Mouse (Mus musculus): ENCODE data around the gene Mob3c. TPM values are rescaled to one million over a fixed set of nuclear protein-coding genes. Genes with fewer than 3 reads are reported as not detected.
A peak's percentile ranks its signal among the peaks of the same experiment; 100 is the strongest.

Mob3c gene
- polyA plus RNA-seq, 1 experiment from 2014 or later = 11.8 TPM

DNA sequence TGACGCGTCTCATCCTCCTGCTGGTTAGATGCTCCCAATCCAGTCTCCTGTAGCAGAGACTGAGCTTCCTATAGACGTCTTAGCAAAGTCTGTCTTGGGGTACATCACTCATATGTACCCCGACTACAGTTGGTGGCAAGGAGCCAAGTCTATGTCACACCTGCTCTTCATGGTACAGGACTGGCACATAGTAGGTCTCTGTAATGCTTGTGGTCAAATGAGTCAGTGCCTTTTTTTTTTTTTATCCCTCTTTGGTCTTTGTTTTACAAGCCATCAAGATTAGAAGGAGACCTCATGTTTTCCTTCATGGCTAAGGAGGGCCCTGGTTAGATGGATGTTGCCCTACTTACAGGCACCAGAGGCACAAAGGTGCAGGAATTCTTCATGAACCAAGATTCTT, 12.9 kb downstream of the Mob3c start:
- 89% methylated on average over 4 of the region's 4 CpGs for WGBS
- no peak for ATAC-seq (ENCODE audit: insufficient read depth, low FRiP score)
- H3K4me2 ChIP-seq (ENCODE audit: low read depth, low read length) = no peak overlapping the region
- no peak overlapping the region for H3K4me3 ChIP-seq (replicated peaks; ENCODE audit: low read length)
- H3K36me3 ChIP-seq (ENCODE audit: control insufficient read depth, insufficient read depth, low read length) = no peaks in the 10 kb centered on the region
- peaks cover 8% of the 10 kb centered on the region for H3K4me1 ChIP-seq (ENCODE audit: control insufficient read depth, insufficient read depth, low read length)
- H3K27me3 ChIP-seq (ENCODE audit: control insufficient read depth, insufficient read depth, low read length) = no peaks in the 10 kb centered on the region
- no peak overlapping the region for H3K9ac ChIP-seq (ENCODE audit: low read length)
- no peak overlapping the region for H3K27ac ChIP-seq (ENCODE audit: low read length)
- H3K9me3 ChIP-seq (replicated peaks; ENCODE audit: control insufficient read depth, low read length) = no peaks in the 10 kb centered on the region

DNA sequence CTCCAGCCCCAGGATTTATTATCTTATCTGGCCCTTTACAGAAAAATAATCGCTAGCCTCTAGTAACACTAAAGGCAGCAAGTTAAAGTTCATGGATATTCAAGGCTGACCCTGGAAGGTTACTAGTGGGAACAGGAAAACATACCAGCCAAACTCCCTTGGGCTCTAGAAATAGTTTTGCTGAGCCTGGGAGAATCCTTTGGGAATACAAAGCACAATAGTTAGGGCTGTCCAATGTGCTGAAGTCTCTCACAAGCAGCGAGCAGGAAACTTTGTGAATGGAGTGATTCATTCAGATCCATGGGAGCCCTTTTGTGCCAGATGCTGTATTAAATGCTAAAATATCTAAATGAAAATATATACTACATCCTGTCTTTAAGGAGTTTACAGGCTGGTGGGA, 18.8 kb downstream of the Mob3c start:
- no peaks in the 10 kb centered on the region for H3K9me3 ChIP-seq (replicated peaks; ENCODE audit: control insufficient read depth, low read length)
- no peak overlapping the region for H3K27ac ChIP-seq (ENCODE audit: low read length)
- 64% methylated on average over 2 of the region's 2 CpGs for WGBS
- no peaks in the 10 kb centered on the region for H3K27me3 ChIP-seq (ENCODE audit: control insufficient read depth, insufficient read depth, low read length)
- H3K36me3 ChIP-seq (ENCODE audit: control insufficient read depth, insufficient read depth, low read length) = no peaks in the 10 kb centered on the region; the same call in 1 of the 2 replicates
- ATAC-seq (ENCODE audit: insufficient read depth, low FRiP score) = no peak
- no peak overlapping the region for H3K9ac ChIP-seq (ENCODE audit: low read length)
- no peak overlapping the region for H3K4me3 ChIP-seq (replicated peaks; ENCODE audit: low read length)
- peaks cover 19% of the 10 kb centered on the region for H3K4me1 ChIP-seq (ENCODE audit: control insufficient read depth, insufficient read depth, low read length)
- no peak overlapping the region for H3K4me2 ChIP-seq (ENCODE audit: low read depth, low read length)

DNA sequence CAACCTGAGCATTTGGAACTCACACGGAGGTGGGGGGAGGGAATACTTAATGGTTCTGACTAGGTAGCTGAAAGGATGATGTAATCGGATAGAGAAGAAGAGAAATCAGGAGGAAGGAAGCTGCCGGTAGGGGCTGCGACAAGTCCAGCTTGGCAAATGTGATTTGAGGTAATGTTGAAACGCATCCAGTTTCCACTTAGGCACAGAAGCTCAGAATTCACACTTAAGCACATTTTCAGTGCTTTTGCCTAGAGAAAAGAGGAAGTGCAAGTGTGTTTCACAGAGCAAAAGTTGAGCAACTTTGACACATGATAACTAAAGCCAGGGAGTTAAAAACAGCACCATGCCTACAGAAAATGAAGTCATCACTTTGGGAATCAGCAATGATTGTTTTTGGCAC, 19.5 kb downstream of the Mob3c start:
- H3K27me3 ChIP-seq (ENCODE audit: control insufficient read depth, insufficient read depth, low read length) = no peaks in the 10 kb centered on the region
- H3K9ac ChIP-seq (ENCODE audit: low read length) = no peak overlapping the region
- no peak overlapping the region for H3K4me2 ChIP-seq (ENCODE audit: low read depth, low read length)
- no peak for ATAC-seq (ENCODE audit: insufficient read depth, low FRiP score)
- peak overlapping the region; percentile 49; the same call in 1 of the 2 replicates for H3K27ac ChIP-seq (ENCODE audit: low read length)
- WGBS = 38% methylated on average over 5 of the region's 5 CpGs
- no peaks in the 10 kb centered on the region; the same call in 1 of the 2 replicates for H3K36me3 ChIP-seq (ENCODE audit: control insufficient read depth, insufficient read depth, low read length)
- H3K9me3 ChIP-seq (replicated peaks; ENCODE audit: control insufficient read depth, low read length) = no peaks in the 10 kb centered on the region
- H3K4me3 ChIP-seq (replicated peaks; ENCODE audit: low read length) = no peak overlapping the region
- peaks cover 19% of the 10 kb centered on the region for H3K4me1 ChIP-seq (ENCODE audit: control insufficient read depth, insufficient read depth, low read length)

GRCm38 (mm10) chr4:115848083-115848482, 20.2 kb downstream of the Mob3c start:
- H3K4me3 ChIP-seq (replicated peaks; ENCODE audit: low read length) = no peak overlapping the region
- no peaks in the 10 kb centered on the region for H3K9me3 ChIP-seq (replicated peaks; ENCODE audit: control insufficient read depth, low read length)
- H3K36me3 ChIP-seq (ENCODE audit: control insufficient read depth, insufficient read depth, low read length) = no peaks in the 10 kb centered on the region; the same call in 1 of the 2 replicates
- H3K27ac ChIP-seq (ENCODE audit: low read length) = peak overlapping the region; percentile 49; the same call in 1 of the 2 replicates
- ATAC-seq (ENCODE audit: insufficient read depth, low FRiP score) = no peak
- H3K4me2 ChIP-seq (ENCODE audit: low read depth, low read length) = no peak overlapping the region
- H3K4me1 ChIP-seq (ENCODE audit: control insufficient read depth, insufficient read depth, low read length) = peaks cover 19% of the 10 kb centered on the region
- 96% methylated on average over 1 of the region's 1 CpGs for WGBS
- H3K9ac ChIP-seq (ENCODE audit: low read length) = no peak overlapping the region
- no peaks in the 10 kb centered on the region for H3K27me3 ChIP-seq (ENCODE audit: control insufficient read depth, insufficient read depth, low read length)

DNA sequence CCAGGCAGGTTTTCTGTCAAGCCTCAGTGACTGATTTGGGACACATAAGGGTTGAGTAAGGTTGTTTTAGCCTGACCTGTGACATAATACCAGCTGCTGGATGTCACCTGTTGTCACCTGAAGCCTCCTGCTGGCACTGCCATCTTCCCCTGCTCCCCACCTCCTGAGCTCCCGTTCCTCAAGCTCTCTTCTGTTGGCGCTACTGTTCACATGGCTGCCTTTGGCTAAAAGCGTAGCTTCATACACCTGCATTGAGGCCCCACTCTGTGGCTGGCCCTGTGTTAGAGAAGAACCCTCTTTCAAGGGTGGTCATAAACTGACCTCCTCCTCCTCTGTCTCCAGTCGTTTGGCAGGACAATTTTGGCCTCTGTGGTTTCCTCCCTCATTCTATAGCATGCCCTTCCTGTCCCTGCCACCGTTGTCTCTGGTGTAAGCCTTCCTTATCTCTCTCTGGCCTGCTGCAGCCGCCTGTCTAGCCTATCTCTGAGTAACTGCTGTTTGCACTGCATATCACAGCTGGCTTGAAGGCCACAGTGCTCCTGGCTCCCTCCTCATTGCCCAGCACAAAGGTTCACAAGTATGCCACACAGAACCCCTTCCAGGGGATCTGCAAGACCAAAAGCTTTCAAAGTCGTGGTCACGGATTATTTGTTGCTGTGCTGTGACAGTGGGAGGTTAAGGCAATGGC, 21.2 kb downstream of the Mob3c start:
- Histone ChIP-seq H3K4me2 (ENCODE audit: low read depth, low read length) (no peak overlapping the region), H3K9ac (ENCODE audit: low read length) (no peak overlapping the region), H3K27ac (ENCODE audit: low read length) (peak overlapping the region; percentile 39; the same call in 1 of the 2 replicates), H3K27me3 (ENCODE audit: control insufficient read depth, insufficient read depth, low read length) (no peaks in the 10 kb centered on the region), H3K4me3 (replicated peaks; ENCODE audit: low read length) (no peak overlapping the region), H3K4me1 (ENCODE audit: control insufficient read depth, insufficient read depth, low read length) (peaks cover 19% of the 10 kb centered on the region), H3K9me3 (replicated peaks; ENCODE audit: control insufficient read depth, low read length) (no peaks in the 10 kb centered on the region), H3K36me3 (ENCODE audit: control insufficient read depth, insufficient read depth, low read length) (no peaks in the 10 kb centered on the region; the same call in 1 of the 2 replicates)
- WGBS = 42% methylated on average over 8 of the region's 8 CpGs
- peak; percentile 86 for ATAC-seq (ENCODE audit: insufficient read depth, low FRiP score)

DNA sequence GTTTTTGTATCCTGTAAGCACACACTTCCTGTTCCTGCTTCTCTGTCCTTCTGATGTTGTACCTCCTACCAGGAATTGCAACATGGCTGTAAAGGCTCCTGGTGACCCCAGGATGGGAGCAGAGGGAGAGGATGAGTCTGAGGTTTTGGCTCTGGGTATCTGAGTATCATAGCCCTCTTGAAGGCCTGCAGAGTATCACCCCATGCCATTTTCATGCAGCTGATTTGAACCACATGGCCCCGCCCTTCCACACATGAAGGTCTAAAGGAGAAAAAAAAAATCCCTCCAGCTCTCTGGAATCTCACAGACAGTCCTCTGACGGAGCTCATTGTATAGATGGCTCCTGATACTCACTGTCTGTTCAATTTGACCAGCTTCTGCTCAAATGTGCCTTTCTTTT, 22.2 kb downstream of the Mob3c start:
- H3K9me3 ChIP-seq (replicated peaks; ENCODE audit: control insufficient read depth, low read length) = no peaks in the 10 kb centered on the region
- no peak overlapping the region for H3K9ac ChIP-seq (ENCODE audit: low read length)
- no peak overlapping the region for H3K4me2 ChIP-seq (ENCODE audit: low read depth, low read length)
- H3K4me1 ChIP-seq (ENCODE audit: control insufficient read depth, insufficient read depth, low read length) = peaks cover 19% of the 10 kb centered on the region
- 66% methylated on average over 2 of the region's 2 CpGs for WGBS
- H3K4me3 ChIP-seq (replicated peaks; ENCODE audit: low read length) = no peak overlapping the region
- H3K27ac ChIP-seq (ENCODE audit: low read length) = peak overlapping the region; percentile 39
- no peak for ATAC-seq (ENCODE audit: insufficient read depth, low FRiP score)
- no peaks in the 10 kb centered on the region for H3K27me3 ChIP-seq (ENCODE audit: control insufficient read depth, insufficient read depth, low read length)
- no peaks in the 10 kb centered on the region; the same call in 1 of the 2 replicates for H3K36me3 ChIP-seq (ENCODE audit: control insufficient read depth, insufficient read depth, low read length)

DNA sequence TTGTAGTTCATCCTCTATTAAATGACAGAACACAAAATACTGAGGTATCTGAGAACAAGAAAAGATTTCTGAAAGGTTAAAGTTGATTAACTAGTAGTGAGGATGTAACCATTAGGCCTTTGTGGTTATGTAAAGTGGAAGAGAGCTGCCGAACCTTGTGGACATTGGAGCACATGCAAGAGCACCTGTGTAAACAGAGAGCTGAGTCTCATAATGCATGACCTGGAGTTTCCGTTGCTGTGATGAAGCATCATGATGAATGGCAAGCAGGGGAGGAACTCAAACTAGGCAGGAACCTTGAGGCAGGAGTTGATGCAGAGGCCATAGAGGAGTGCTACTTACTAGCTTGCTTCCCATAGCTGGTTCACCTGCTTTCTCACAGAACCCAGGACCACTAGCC, 22.7 kb downstream of the Mob3c start:
- Histone ChIP-seq H3K9ac (ENCODE audit: low read length) (no peak overlapping the region), H3K36me3 (ENCODE audit: control insufficient read depth, insufficient read depth, low read length) (no peaks in the 10 kb centered on the region; the same call in 1 of the 2 replicates), H3K27ac (ENCODE audit: low read length) (no peak overlapping the region), H3K4me1 (ENCODE audit: control insufficient read depth, insufficient read depth, low read length) (peaks cover 19% of the 10 kb centered on the region), H3K27me3 (ENCODE audit: control insufficient read depth, insufficient read depth, low read length) (no peaks in the 10 kb centered on the region), H3K4me3 (replicated peaks; ENCODE audit: low read length) (no peak overlapping the region), H3K9me3 (replicated peaks; ENCODE audit: control insufficient read depth, low read length) (no peaks in the 10 kb centered on the region), H3K4me2 (ENCODE audit: low read depth, low read length) (no peak overlapping the region)
- ATAC-seq (ENCODE audit: insufficient read depth, low FRiP score) = no peak
- WGBS = 27% methylated on average over 2 of the region's 2 CpGs

DNA sequence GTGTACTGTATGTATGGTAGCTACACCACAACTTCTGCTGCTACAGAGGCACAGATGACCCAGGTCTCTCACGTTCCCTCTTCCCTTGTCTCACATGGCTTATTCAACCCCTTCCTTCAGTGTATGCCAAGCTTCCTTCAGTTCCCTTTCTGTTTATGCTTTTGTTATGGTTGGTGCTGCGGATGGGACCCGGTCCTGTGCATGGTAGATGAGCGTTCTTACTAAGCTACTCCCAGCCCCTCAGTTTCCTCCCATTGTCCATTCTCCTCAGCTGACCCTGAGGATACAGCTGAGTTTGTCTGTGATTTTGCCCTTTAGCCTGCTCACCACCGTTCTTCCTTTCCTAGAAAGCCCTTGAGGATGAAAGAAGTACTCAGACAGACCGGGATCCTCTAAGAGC, 23.7 kb downstream of the Mob3c start:
- peaks cover 19% of the 10 kb centered on the region for H3K4me1 ChIP-seq (ENCODE audit: control insufficient read depth, insufficient read depth, low read length)
- ATAC-seq (ENCODE audit: insufficient read depth, low FRiP score) = no peak
- H3K4me2 ChIP-seq (ENCODE audit: low read depth, low read length) = no peak overlapping the region
- H3K9ac ChIP-seq (ENCODE audit: low read length) = no peak overlapping the region
- H3K4me3 ChIP-seq (replicated peaks; ENCODE audit: low read length) = no peak overlapping the region
- H3K27ac ChIP-seq (ENCODE audit: low read length) = no peak overlapping the region
- no peaks in the 10 kb centered on the region; the same call in 1 of the 2 replicates for H3K36me3 ChIP-seq (ENCODE audit: control insufficient read depth, insufficient read depth, low read length)
- 81% methylated on average over 6 of the region's 6 CpGs for WGBS
- no peaks in the 10 kb centered on the region for H3K27me3 ChIP-seq (ENCODE audit: control insufficient read depth, insufficient read depth, low read length)
- no peaks in the 10 kb centered on the region for H3K9me3 ChIP-seq (replicated peaks; ENCODE audit: control insufficient read depth, low read length)

DNA sequence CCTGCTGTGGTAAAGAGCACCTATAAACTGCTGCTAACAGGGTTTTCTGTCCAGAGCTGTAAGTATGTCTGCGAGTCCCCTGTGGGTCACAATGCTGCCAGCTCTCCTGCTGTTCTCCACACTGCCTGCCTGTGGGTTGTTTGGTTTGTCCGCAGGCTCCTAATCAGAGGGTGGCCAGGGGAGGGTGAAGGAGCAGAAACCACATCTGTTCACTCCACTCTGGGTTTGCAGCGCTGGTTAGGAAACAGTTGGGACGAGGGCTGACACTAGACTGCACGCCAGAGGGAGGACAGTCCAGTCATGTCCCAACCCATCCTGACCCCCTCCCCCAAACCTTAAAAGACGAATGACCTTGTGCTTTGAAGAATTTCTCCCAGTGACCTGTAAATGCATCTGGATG, 27.2 kb downstream of the Mob3c start:
- no peak overlapping the region for H3K4me3 ChIP-seq (replicated peaks; ENCODE audit: low read length)
- no peak overlapping the region for H3K4me2 ChIP-seq (ENCODE audit: low read depth, low read length)
- H3K9me3 ChIP-seq (replicated peaks; ENCODE audit: control insufficient read depth, low read length) = no peaks in the 10 kb centered on the region
- H3K27ac ChIP-seq (ENCODE audit: low read length) = no peak overlapping the region
- H3K36me3 ChIP-seq (ENCODE audit: control insufficient read depth, insufficient read depth, low read length) = peaks cover 7% of the 10 kb centered on the region; the same call in 1 of the 2 replicates
- ATAC-seq (ENCODE audit: insufficient read depth, low FRiP score) = no peak
- peaks cover 3% of the 10 kb centered on the region for H3K4me1 ChIP-seq (ENCODE audit: control insufficient read depth, insufficient read depth, low read length)
- no peak overlapping the region for H3K9ac ChIP-seq (ENCODE audit: low read length)
- H3K27me3 ChIP-seq (ENCODE audit: control insufficient read depth, insufficient read depth, low read length) = no peaks in the 10 kb centered on the region
- 56% methylated on average over 6 of the region's 6 CpGs for whole genome bisulfite sequencing

Data from stomach, embryonic 16.5 days (tissue).